Mouse (Mus musculus) CD4-positive helper T cell, adult 2 months (primary cell): ENCODE data around the gene Vdac1.

ENCODE experiments used
- DNase-seq: peaks from one replicate; pipeline ENCODE4 v3.0.0-alpha.2; 2012; ENCODE audit warnings: low read depth, missing footprints, low spot score

Gene Vdac1

DNA sequence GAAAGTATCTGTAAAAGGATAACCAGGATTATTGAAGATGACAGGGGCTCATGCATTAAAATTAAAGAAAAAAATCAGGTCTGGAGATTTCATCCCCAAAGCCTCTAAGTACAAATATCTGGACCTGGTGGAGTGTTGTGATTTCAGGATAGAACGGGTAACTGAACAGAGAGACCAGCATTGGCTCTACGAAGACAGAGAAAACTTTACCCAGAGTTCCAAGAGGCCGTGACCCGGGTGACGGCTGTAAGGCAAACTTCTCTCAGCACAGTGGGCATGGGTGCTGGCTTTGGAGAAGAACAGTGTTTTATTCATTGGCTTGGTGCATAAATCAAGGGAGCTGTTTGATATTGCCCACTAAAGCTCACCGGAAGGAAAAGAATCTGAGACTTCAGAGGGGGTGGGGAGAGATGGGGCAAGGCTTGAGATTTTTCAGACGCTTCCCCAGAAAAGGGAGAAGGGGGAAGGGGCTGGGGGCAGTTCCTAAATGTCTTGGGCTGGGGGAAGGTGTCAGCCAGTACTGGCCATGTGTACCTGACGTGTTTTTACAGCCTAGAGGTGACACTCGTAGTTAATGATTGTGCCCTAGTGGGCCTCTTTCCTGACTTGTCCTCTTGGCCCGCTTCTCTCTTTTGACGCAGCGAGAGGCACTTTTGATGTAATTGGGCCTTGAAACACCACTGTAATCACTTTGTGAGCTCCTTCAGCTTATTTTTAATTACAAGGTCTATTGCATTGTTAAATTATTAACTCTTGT lies 59.8 kb downstream of the Vdac1 start:
- no peak for DNase-seq

DNA sequence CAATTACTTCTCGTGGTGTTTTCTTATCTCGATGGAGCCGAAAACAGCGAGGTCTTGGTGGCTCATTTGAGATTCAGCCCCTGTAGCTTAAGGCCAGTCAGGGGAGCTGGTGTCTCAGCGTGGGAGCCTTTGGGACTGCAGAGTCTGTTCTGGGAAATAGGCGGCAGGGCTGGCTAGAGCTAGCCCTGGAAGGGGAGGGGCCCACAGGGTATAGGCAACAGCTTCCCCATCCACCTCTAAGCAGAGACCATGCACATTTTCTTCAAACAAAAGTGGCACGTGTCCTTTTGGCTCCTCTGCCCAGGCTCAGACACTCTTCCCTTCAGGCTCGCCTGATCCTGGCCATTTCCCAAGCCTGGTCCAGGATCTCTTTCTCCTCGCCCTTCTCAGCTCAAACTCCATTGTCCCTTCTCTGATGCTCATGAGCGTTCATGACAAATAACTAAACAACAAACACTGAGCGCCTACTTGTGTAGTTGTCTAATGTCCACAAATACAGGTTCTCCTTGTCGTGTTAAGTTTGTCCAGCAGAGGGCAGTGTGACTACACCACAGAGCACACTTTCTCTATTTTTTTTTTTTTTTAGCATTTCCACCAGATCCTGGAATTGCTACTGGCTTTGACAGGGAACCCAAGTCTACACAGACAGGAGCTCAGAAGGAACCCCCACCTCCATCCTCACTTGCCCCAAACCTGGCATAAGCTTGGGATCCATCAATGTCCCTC lies 60.6 kb downstream of the Vdac1 start:
- peak; percentile 56 for DNase-seq

DNA sequence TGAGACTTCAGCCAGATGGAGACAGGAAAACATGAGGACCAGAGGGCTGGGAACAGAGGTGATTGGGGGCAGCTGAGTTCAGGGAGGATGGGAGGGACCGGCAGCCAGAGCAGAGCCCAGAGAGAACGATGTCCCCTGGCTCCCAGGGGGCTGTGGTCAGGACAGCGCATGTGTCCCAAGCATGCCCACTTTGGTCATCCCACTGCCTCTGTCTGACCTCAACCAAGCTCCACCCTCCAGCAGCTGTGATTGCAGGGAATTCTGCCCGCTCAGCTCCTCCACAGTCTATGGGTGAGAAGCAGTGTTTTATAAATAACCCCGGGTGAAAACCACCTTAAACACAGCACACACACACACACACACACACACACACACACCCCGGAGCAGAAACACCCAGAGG lies 68.8 kb downstream of the Vdac1 start:
- DNase-seq, result no peak

DNA sequence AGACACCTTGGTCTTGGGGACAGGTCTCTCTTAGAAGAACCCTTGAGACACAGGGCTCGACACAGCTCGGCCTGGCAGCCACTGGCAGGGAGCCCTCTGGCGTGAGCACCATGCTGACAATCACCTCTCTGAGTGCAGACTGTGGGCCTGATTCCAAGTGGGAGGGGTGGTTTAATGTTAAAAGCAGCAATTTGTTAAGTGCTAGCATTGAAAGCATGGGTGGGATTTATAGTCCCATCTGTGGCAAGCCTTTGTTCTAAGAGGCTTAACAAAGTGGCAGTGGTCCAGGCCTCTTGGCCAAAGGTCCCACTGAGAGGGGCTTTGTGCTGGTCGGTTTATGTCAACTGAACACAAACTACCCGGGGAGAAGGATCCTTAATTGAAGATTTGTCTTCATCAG lies 70.9 kb downstream of the Vdac1 start:
- no peak for DNase-seq

DNA sequence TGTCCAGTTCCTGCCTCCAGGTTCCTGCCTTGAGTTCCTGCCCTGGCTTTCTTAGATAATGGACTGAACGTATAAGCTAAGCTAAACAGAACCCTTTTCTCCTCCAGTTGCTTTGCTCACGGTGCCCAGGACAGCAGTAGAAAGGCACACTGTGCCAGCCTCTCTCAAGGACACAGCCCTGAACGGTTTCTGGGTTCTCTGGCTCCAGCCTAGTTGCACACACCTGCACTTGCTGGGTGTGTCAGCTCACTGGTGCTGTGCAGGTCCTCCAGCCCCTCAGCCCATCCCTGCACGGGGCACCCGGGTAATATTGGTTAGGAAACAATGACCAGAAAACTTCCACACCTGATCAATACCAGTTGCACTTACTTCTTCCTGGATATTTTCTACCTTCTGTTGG lies 71.5 kb downstream of the Vdac1 start:
- no peak for DNase-seq

DNA sequence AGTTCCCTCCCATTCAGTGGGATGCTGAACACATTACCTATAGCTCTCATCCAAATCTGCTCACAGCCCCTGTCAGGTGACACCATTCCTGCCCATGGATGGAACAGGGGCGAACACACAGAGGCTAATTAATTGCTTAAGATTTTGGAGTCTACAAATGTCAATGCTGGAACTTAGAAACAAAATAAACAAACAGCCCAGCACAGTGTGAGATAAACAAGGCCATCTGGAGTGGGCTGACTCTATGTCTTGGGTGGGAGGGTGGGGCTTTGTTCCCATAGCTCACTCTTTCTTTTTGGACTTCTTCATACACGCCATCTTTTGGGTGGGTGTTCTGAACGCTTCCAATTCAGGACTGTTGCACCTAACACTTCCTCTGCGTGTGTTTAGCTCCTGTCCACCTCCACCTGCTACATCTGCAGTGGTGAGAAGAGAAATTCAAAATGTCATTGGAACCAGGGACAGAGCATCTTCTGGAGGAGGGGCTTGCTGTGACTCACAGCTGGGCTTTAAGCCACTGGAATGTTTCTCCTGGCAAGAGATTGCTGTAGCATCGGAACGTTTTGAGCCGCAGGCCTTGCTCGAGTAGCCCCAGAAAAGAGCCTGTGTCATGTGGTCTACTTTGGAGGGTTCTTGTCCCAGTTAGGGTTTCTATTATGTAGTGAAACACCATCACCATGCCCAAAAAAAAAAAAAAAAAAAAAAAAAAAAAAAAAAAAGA lies 72.6 kb downstream of the Vdac1 start:
- no peak for DNase-seq

DNA sequence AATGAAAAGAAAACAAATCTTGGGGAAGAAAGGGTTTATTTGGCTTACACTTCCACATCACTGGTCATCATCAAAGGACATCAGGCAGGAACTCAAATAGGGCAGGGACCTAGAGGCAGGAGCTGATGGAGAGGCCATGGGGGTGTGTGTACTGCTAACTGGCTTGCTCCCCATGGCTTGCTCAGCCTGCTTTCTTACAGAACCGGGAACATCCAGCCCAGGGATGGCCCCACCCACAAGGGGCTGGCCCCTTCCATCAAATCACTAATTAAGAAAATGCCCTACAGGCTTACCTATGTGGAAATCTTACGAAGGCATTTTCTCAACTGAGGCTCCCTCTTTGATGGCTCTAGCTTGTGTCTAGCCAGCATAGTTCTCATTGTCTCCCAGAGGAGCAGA lies 73.1 kb downstream of the Vdac1 start:
- DNase-seq, result no peak

DNA sequence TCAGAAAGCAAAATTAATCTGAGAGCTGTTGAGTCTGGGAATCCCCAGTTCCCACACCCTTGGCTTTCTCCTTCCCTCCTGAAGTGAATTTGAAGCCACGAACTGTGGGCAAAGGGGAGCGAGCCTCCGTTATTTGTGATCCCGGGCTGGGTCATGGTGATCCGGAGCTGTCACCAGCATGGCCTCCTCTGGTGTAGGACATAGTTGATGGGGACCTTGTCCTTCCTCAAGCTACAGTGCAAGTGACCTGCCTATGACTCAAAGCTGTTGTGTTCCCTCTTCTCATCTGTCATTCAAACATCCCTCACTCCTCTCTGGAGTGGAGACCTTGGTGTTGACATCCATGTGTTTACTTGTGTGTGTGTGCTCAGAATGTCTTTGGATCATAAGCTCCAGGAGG lies 74.8 kb downstream of the Vdac1 start:
- DNase-seq, result no peak

DNA sequence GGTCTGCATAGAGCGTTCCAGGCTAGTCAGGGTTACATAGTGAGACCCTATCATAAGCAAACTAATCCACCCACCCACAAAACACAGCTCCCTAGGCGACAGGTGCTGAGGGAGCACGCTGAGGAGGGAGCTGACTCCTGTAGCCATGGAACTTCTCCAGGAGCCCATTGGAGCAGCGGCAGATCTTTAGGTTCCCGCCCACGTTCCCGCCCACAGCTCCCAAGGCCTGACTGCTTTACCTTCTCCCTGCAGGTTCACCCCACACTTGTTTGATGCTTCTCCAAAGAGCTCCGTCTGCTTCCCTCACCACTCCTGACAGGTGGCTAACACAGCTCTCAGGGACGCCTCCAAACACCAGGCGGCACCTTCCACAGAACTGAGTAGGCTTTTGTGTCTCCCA lies 76.5 kb downstream of the Vdac1 start:
- no peak for DNase-seq
